Mouse (Mus musculus): ENCODE results near the gene Serpinb6c. TPM values are rescaled to one million over a fixed set of nuclear protein-coding genes. Genes with fewer than 3 reads are reported as not detected.

The Serpinb6c gene
- total RNA-seq, 2 experiments from 2014 or later = not detected

Other genes starting within 250 kb of the Serpinb6c start
- not detected in 2 replicates for gene Serpinb6d, start 244.3 kb downstream of the Serpinb6c start, total RNA-seq (2015)
- not detected in 2 replicates for gene Serpinb6d, start 244.3 kb downstream of the Serpinb6c start, total RNA-seq (2017)
- not detected in 2 replicates for gene Serpinb6e, start 62.3 kb downstream of the Serpinb6c start, total RNA-seq (2015)
- gene Serpinb6e, start 62.3 kb downstream of the Serpinb6c start, total RNA-seq (2017) = not detected in 2 replicates
- 93.7 and 94.6 TPM in 2 replicates for gene Nqo2, start 59.0 kb upstream of the Serpinb6c start, total RNA-seq (2015)
- 77.5 and 81.5 TPM in 2 replicates for gene Nqo2, start 59.0 kb upstream of the Serpinb6c start, total RNA-seq (2017)
- gene Ripk1, start 96.7 kb upstream of the Serpinb6c start, total RNA-seq (2015) = 45.6 and 50.8 TPM in 2 replicates
- 56.9 and 57.3 TPM in 2 replicates for gene Ripk1, start 96.7 kb upstream of the Serpinb6c start, total RNA-seq (2017)
- 16.8 and 17.8 TPM in 2 replicates for gene Serpinb6a, start 97.1 kb upstream of the Serpinb6c start, total RNA-seq (2015)
- 19.6 and 19.8 TPM in 2 replicates for gene Serpinb6a, start 97.1 kb upstream of the Serpinb6c start, total RNA-seq (2017)
- gene Bphl, start 131.9 kb upstream of the Serpinb6c start, total RNA-seq (2015) = 33.3 and 47.8 TPM in 2 replicates
- 13.9 and 17.1 TPM in 2 replicates for gene Bphl, start 131.9 kb upstream of the Serpinb6c start, total RNA-seq (2017)
- gene Tubb2a, start 172.3 kb upstream of the Serpinb6c start, total RNA-seq (2015) = 11.6 and 12.8 TPM in 2 replicates
- gene Tubb2a, start 172.3 kb upstream of the Serpinb6c start, total RNA-seq (2017) = 21.4 and 34.0 TPM in 2 replicates
- not detected in 2 replicates for gene Tubb2b, start 224.8 kb upstream of the Serpinb6c start, total RNA-seq (2015)
- gene Tubb2b, start 224.8 kb upstream of the Serpinb6c start, total RNA-seq (2017) = 0.15 and 0.53 TPM in 2 replicates